Mouse (Mus musculus): ENCODE results near the gene Gpr182. TPM values are rescaled to one million over a fixed set of nuclear protein-coding genes. Genes with fewer than 3 reads are reported as not detected.

The Gpr182 gene
- polyA plus RNA-seq, 1 experiment from 2014 or later = 15.2 TPM

DNA sequence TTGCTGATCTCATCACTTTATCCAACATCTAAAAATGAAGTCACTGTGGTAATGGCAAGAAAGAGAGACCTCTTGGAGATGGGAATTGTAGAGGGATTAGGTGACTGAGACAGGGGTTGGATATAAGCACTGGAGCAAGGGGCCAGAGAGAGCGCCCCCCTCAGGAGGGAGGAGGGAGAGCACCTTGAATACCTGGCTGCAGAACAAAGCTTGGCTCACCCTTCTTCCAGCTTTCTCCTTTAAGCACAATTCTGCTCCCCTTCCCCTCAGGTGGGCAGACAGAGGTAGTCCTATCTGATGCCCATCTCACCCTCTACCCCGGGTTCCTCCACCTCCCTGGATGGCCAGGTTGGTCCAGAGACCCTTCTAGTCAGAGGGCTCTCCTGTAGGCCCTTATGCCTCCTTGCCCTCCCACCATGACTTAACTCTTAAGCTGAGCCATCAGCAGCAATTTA, 46.7 kb downstream of the Gpr182 start, which contains the start of gene Myo1a:
Gene Myo1a, plus strand, starts transcription at position 405 of the 455 bp plus-strand sequence.
- no peak for DNase-seq (ENCODE audit: low spot score)
- 0 out of 2 replicates have a peak, but pooled peaks cover under 1% of the 10 kb centered on the region for H3K36me3 ChIP-seq
- H3K4me3 ChIP-seq = no peak within 1 kb of the TSS
- H3K27ac ChIP-seq = no peak within 1 kb of the TSS
- H3K27me3 ChIP-seq (ENCODE audit: insufficient read depth, poor library complexity, severe bottlenecking) = no peaks in the 10 kb centered on the region
- no peaks in the 10 kb centered on the region for H3K9me3 ChIP-seq
- WGBS = 61% methylated on average over 2 of the region's 2 CpGs
- H3K4me1 ChIP-seq = peaks cover 17% of the 10 kb centered on the region; the same call in 1 of the 2 replicates

DNA sequence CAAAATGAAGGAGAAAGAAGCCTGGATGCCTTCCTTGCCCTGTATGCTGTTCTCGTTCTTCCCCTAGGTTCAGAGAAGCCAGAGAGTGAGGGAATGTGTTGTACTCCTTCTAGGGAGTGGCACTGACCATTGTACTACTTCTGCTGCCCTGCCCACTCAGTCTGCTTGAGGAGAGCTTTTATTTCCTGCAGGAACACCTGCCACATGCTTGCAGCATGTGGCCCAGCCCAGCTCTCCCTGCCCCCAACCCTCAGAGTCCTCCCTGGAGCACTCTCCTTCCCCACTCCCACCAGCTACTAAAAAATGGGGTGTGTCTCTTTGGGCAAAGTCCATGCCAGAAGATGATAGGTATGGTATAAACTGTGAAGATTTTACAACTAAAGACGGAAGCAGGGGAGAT, 47.2 kb downstream of the Gpr182 start:
- Histone ChIP-seq H3K27me3 (ENCODE audit: insufficient read depth, poor library complexity, severe bottlenecking) (no peaks in the 10 kb centered on the region), H3K4me3 (no peak overlapping the region), H3K4me1 (peaks cover 17% of the 10 kb centered on the region; the same call in 1 of the 2 replicates), H3K36me3 (peaks cover 5% of the 10 kb centered on the region; the same call in 1 of the 2 replicates), H3K27ac (no peak overlapping the region), H3K9me3 (no peaks in the 10 kb centered on the region)
- DNase-seq (ENCODE audit: low spot score) = no peak
- 56% methylated on average over 2 of the region's 2 CpGs for WGBS

DNA sequence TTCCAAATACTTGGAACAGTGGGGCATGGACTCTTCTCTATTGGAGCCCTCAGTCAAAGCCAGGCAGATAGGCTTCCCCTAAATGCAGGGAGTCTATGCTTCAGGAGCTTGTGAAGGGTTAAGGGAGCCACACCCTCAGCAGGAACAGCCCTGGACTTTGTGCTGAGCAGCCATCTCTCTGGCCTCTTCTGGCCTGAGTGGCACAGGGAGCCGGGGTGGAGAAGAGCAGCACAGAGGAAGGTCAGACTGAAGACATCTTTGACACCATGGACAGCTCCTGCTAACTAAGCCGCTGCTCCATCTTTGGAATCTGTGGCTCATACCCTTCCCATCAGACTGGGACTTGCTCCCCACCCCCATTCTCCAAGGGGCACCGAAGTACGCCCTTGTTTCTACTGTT, 48.2 kb downstream of the Gpr182 start:
- H3K9me3 ChIP-seq = no peaks in the 10 kb centered on the region
- WGBS = 28% methylated on average over 4 of the region's 4 CpGs
- no peak overlapping the region for H3K27ac ChIP-seq
- DNase-seq (ENCODE audit: low spot score) = no peak
- H3K4me1 ChIP-seq = peaks cover 17% of the 10 kb centered on the region; the same call in 1 of the 2 replicates
- no peaks in the 10 kb centered on the region for H3K27me3 ChIP-seq (ENCODE audit: insufficient read depth, poor library complexity, severe bottlenecking)
- no peak overlapping the region for H3K4me3 ChIP-seq
- peaks cover 9% of the 10 kb centered on the region; the same call in 1 of the 2 replicates for H3K36me3 ChIP-seq

DNA sequence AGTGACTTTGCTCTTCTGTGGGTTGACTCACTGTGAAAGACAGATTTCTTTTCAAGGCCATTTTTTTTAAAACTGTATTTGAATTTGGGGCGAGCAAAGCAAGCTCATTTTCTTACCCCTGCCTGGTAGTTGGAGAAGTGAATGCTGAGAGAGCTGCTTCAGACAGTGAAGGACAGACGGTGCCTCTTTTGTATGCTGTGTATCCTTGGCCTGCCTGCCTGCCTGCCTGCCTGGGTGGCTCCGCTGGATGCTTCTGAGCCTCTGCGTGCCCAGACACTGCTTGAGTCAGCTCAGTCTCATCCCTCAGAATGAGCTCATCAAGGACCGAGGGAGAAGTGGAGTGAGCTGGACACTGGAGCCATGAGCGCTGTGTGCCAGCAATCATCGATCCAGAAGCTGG, 52.6 kb downstream of the Gpr182 start:
- no peak overlapping the region for H3K27ac ChIP-seq
- H3K36me3 ChIP-seq = peaks cover 31% of the 10 kb centered on the region; the same call in 1 of the 2 replicates
- H3K4me1 ChIP-seq = no peaks in the 10 kb centered on the region
- no peaks in the 10 kb centered on the region for H3K27me3 ChIP-seq (ENCODE audit: insufficient read depth, poor library complexity, severe bottlenecking)
- H3K4me3 ChIP-seq = no peak overlapping the region
- DNase-seq (ENCODE audit: low spot score) = no peak
- WGBS = 89% methylated on average over 7 of the region's 7 CpGs
- no peaks in the 10 kb centered on the region for H3K9me3 ChIP-seq

Other genes starting within 250 kb of the Gpr182 start
- gene Ndufa4l2, start 236.8 kb downstream of the Gpr182 start, polyA plus RNA-seq (2016; fragmentation: Nextera tagmentation; extraction: Ambion mirVana) = 7.8 and 9.0 TPM in 2 replicates
- gene Shmt2, start 229.3 kb downstream of the Gpr182 start, polyA plus RNA-seq (2016; fragmentation: Nextera tagmentation; extraction: Ambion mirVana) = 101 and 126 TPM in 2 replicates
- 0.16 and 0.33 TPM in 2 replicates for gene Nxph4, start 217.2 kb downstream of the Gpr182 start, polyA plus RNA-seq (2016; fragmentation: Nextera tagmentation; extraction: Ambion mirVana)
- gene Lrp1, start 130.6 kb downstream of the Gpr182 start, polyA plus RNA-seq (2016; fragmentation: Nextera tagmentation; extraction: Ambion mirVana) = 37.4 and 51.8 TPM in 2 replicates
- 22.5 and 28.1 TPM in 2 replicates for gene Stat6, start 108.7 kb downstream of the Gpr182 start, polyA plus RNA-seq (2016; fragmentation: Nextera tagmentation; extraction: Ambion mirVana)
- gene Nemp1, start 84.8 kb downstream of the Gpr182 start, polyA plus RNA-seq (2016; fragmentation: Nextera tagmentation; extraction: Ambion mirVana) = 7.7 and 8.8 TPM in 2 replicates
- 11.4 and 12.6 TPM in 2 replicates for gene Nab2, start 83.2 kb downstream of the Gpr182 start, polyA plus RNA-seq (2016; fragmentation: Nextera tagmentation; extraction: Ambion mirVana)
- gene Myo1a, start 46.6 kb downstream of the Gpr182 start, polyA plus RNA-seq (2016; fragmentation: Nextera tagmentation; extraction: Ambion mirVana) = 0.42 and 0.45 TPM in 2 replicates
- gene Tac2, start 27.3 kb downstream of the Gpr182 start, polyA plus RNA-seq (2016; fragmentation: Nextera tagmentation; extraction: Ambion mirVana) = 8.9 and 24.6 TPM in 2 replicates
- gene Zbtb39, start 12.2 kb downstream of the Gpr182 start, polyA plus RNA-seq (2016; fragmentation: Nextera tagmentation; extraction: Ambion mirVana) = 2.4 and 4.9 TPM in 2 replicates
- 0.06 and 0.13 TPM in 2 replicates for gene Rdh1, start 8.0 kb upstream of the Gpr182 start, polyA plus RNA-seq (2016; fragmentation: Nextera tagmentation; extraction: Ambion mirVana)
- not detected in 2 replicates for gene Rdh16f1, start 8.1 kb upstream of the Gpr182 start, polyA plus RNA-seq (2016; fragmentation: Nextera tagmentation; extraction: Ambion mirVana)
- gene Rdh9, start 24.7 kb upstream of the Gpr182 start, polyA plus RNA-seq (2016; fragmentation: Nextera tagmentation; extraction: Ambion mirVana) = 0.06 and 0.19 TPM in 2 replicates
- not detected in 2 replicates for gene Rdh16, start 49.4 kb upstream of the Gpr182 start, polyA plus RNA-seq (2016; fragmentation: Nextera tagmentation; extraction: Ambion mirVana)
- gene Rdh19, start 98.2 kb upstream of the Gpr182 start, polyA plus RNA-seq (2016; fragmentation: Nextera tagmentation; extraction: Ambion mirVana) = not detected in 2 replicates
- not detected in 2 replicates for gene Rdh16f2, start 114.7 kb upstream of the Gpr182 start, polyA plus RNA-seq (2016; fragmentation: Nextera tagmentation; extraction: Ambion mirVana)
- not detected in 2 replicates for gene Rdh7, start 137.1 kb upstream of the Gpr182 start, polyA plus RNA-seq (2016; fragmentation: Nextera tagmentation; extraction: Ambion mirVana)
- not detected in 2 replicates for gene Sdr9c7, start 146.8 kb upstream of the Gpr182 start, polyA plus RNA-seq (2016; fragmentation: Nextera tagmentation; extraction: Ambion mirVana)